Mouse (Mus musculus): Measurements from ENCODE around the gene Paf1. TPM values are rescaled to one million over a fixed set of nuclear protein-coding genes. Genes with fewer than 3 reads are reported as not detected.
A peak's percentile ranks its signal among the peaks of the same experiment; 100 is the strongest.

Gene Paf1
- polyA plus RNA-seq, 1 experiment from 2014 or later, result 97.4 TPM

DNA sequence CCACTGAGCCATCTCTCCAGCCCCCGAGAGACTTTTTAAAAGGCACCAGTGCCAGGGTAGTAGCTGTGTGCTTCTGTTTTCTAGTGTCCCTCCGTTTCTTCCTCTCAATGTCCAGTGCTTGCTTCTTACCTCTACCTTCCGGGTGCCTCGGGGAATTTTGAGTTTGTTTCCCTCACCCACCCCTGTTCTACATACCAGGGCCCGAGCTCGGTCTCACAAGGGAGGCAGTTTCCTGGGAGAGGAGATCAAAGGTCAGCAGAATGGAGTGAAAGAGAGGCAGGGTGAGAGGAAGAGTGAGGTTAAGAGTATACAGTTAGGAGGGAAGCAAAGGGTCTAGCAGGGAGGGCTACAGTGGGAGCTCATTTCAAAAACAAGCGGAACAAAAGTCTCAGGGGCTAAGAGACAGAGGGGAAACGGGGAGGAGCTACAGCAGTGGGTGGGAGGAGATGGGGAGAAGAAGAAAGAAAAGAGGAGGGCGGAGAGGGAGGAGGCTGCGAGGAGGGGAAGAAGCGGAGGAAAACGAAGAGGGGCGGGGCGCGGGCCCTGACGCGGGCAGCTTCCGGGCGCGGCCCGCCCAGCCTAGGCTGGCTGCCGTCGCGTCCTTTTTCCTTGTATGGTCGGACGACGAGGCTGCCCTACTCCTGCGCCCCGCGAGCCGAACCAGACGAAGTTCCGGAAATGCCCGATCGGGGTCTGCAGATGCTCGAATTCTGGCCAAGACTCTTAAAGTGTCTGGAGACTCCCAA is 17.4 kb upstream of the Paf1 start:
- peak overlapping the region; percentile 81 for H3K4me2 ChIP-seq (replicated peaks; ENCODE audit: low read depth, low read length)
- peaks cover 53% of the 10 kb centered on the region for H3K4me1 ChIP-seq (ENCODE audit: insufficient read depth, low read length)
- H3K36me3 ChIP-seq (ENCODE audit: insufficient read depth, low read length), result 0 out of 2 replicates have a peak, but pooled peaks cover 7% of the 10 kb centered on the region
- 1% methylated on average over 30 of the region's 36 CpGs for WGBS
- H3K4me3 ChIP-seq (ENCODE audit: low read length), result peak overlapping the region; percentile 80
- peak overlapping the region; percentile 84 for H3K9ac ChIP-seq (replicated peaks; ENCODE audit: low read length)
- H3K27ac ChIP-seq (ENCODE audit: low read length), result peak overlapping the region; percentile 100
- no peaks in the 10 kb centered on the region for H3K27me3 ChIP-seq (ENCODE audit: insufficient read depth, low read length)
- ATAC-seq (ENCODE audit: low FRiP score, low TSS enrichment), result peak; percentile 55
- H3K9me3 ChIP-seq (ENCODE audit: low read length), result no peaks in the 10 kb centered on the region

DNA sequence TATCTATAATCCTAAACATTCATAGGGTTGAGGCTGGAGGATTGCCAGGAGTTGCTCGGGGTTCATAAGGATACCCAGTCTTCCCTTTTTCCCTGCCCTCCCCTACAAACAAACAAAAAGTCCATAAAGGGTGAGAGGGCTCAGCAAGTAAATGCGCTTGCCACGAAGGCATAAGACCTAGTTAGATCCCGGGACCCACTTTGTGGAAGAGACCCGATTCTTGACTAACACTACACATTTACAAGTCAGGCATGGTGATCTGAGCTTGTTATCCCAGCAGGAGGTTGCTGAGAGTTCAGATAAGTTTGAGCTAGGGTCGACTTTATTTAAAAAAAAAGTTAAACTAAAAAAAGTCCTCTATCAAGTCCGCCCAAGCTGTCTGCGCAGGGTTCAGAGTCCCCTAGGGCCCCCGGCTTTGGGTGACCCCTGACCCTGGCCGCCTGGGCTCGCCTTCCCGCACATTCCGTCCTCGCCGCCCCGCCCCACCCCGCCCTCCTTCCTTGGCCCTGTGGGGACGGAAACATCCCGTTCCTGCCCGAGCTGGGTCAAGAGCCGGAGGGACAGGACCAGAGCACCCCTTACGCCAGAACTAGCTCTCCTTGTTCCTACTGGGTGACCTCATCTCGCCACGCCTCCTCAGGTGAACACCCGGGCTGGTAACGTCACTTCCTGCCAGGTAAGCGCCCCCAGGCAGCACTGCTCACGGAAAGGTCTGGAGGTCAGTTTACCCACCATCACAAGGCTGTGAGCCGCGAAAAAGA is 16.6 kb upstream of the Paf1 start:
- H3K27ac ChIP-seq (ENCODE audit: low read length), result peak overlapping the region; percentile 100
- H3K9ac ChIP-seq (replicated peaks; ENCODE audit: low read length), result peak overlapping the region; percentile 84
- no peaks in the 10 kb centered on the region for H3K27me3 ChIP-seq (ENCODE audit: insufficient read depth, low read length)
- 3% methylated on average over 30 of the region's 30 CpGs for WGBS
- 0 out of 2 replicates have a peak, but pooled peaks cover 7% of the 10 kb centered on the region for H3K36me3 ChIP-seq (ENCODE audit: insufficient read depth, low read length)
- H3K9me3 ChIP-seq (ENCODE audit: low read length), result no peaks in the 10 kb centered on the region
- peak overlapping the region; percentile 80 for H3K4me3 ChIP-seq (ENCODE audit: low read length)
- H3K4me1 ChIP-seq (ENCODE audit: insufficient read depth, low read length), result peaks cover 56% of the 10 kb centered on the region
- ATAC-seq (ENCODE audit: low FRiP score, low TSS enrichment), result no peak
- H3K4me2 ChIP-seq (replicated peaks; ENCODE audit: low read depth, low read length), result peak overlapping the region; percentile 81

- Histone ChIP-seq H3K4me2 (replicated peaks; ENCODE audit: low read depth, low read length) (peak overlapping the region; percentile 81), H3K27ac (ENCODE audit: low read length) (peak overlapping the region; percentile 98), H3K9me3 (ENCODE audit: low read length) (no peaks in the 10 kb centered on the region), H3K27me3 (ENCODE audit: insufficient read depth, low read length) (no peaks in the 10 kb centered on the region), H3K4me1 (ENCODE audit: insufficient read depth, low read length) (peaks cover 68% of the 10 kb centered on the region), H3K4me3 (ENCODE audit: low read length) (peak overlapping the region; percentile 80), H3K9ac (replicated peaks; ENCODE audit: low read length) (peak overlapping the region; percentile 84), H3K36me3 (ENCODE audit: insufficient read depth, low read length) (0 out of 2 replicates have a peak, but pooled peaks cover 7% of the 10 kb centered on the region)
- ATAC-seq (ENCODE audit: low FRiP score, low TSS enrichment), result no peak
- WGBS, result 52% methylated on average over 18 of the region's 18 CpGs
These were observed 15.3 kb upstream of the Paf1 start for GRCm38 (mm10) chr7:28377190-28378065.

DNA sequence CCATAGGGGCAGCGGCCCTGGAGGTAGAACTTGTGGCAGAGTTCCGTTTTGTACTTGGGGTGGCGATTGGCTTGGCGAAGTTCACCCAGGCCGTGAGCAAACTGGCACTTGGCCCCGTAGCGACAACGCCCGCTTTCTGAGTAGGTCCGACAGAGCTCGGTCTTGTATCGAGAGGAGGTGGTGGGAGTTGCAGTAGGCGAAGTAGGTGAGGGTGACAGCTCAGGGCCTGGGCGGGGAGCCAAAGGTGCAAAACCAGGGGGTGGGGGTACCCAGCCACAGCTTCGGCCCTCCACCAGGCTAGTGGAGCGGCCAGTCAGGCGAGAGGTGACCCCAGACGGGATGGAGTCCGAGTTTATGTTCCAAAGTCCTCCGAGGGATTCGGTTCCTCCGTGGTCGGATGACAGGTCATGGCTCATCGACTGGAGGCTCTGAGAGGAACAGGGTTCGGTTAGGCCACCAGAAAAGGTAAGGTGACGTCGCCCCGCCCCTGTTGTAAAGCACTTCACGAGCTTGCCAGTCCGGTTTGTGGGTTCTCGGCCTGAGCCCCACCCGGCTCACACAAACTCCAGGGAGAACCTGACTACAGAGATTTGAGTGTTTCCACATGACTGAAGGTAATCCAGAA is 14.6 kb upstream of the Paf1 start:
- Histone ChIP-seq H3K27ac (ENCODE audit: low read length) (peak overlapping the region; percentile 98), H3K27me3 (ENCODE audit: insufficient read depth, low read length) (no peaks in the 10 kb centered on the region), H3K36me3 (ENCODE audit: insufficient read depth, low read length) (0 out of 2 replicates have a peak, but pooled peaks cover 7% of the 10 kb centered on the region), H3K4me2 (replicated peaks; ENCODE audit: low read depth, low read length) (peak overlapping the region; percentile 81), H3K9me3 (ENCODE audit: low read length) (no peaks in the 10 kb centered on the region), H3K4me1 (ENCODE audit: insufficient read depth, low read length) (peaks cover 76% of the 10 kb centered on the region), H3K4me3 (ENCODE audit: low read length) (peak overlapping the region; percentile 80), H3K9ac (replicated peaks; ENCODE audit: low read length) (peak overlapping the region; percentile 84)
- WGBS, result 12% methylated on average over 32 of the region's 32 CpGs
- no peak for ATAC-seq (ENCODE audit: low FRiP score, low TSS enrichment)

GRCm38 (mm10) chr7:28378769-28379651 is 13.7 kb upstream of the Paf1 start:
- WGBS, result 1% methylated on average over 53 of the region's 53 CpGs
- peaks cover 73% of the 10 kb centered on the region for H3K4me1 ChIP-seq (ENCODE audit: insufficient read depth, low read length)

GRCm38 (mm10) chr7:28380237-28381016 is 12.3 kb upstream of the Paf1 start, which contains the start of gene Zfp36:
TSS of gene Zfp36 (minus strand) at chr7:28380253.
- 51% methylated on average over 17 of the region's 17 CpGs for WGBS
- Histone ChIP-seq H3K4me2 (replicated peaks; ENCODE audit: low read depth, low read length) (peak within 1 kb of the TSS; percentile 81), H3K4me3 (ENCODE audit: low read length) (peak within 1 kb of the TSS; percentile 80), H3K9me3 (ENCODE audit: low read length) (no peaks in the 10 kb centered on the region), H3K9ac (replicated peaks; ENCODE audit: low read length) (peak within 1 kb of the TSS; percentile 84), H3K4me1 (ENCODE audit: insufficient read depth, low read length) (peaks cover 62% of the 10 kb centered on the region), H3K27me3 (ENCODE audit: insufficient read depth, low read length) (no peaks in the 10 kb centered on the region), H3K27ac (ENCODE audit: low read length) (peak within 1 kb of the TSS; percentile 100), H3K36me3 (ENCODE audit: insufficient read depth, low read length) (peaks cover 10% of the 10 kb centered on the region; the same call in 1 of the 2 replicates)
- no peak for ATAC-seq (ENCODE audit: low FRiP score, low TSS enrichment)

More at GRCm38 (mm10) chr7:28378769-28379651, 13.7 kb upstream of the Paf1 start:
- Histone ChIP-seq H3K36me3 (ENCODE audit: insufficient read depth, low read length) (0 out of 2 replicates have a peak, but pooled peaks cover 7% of the 10 kb centered on the region), H3K27me3 (ENCODE audit: insufficient read depth, low read length) (no peaks in the 10 kb centered on the region), H3K27ac (ENCODE audit: low read length) (peak overlapping the region; percentile 98), H3K4me3 (ENCODE audit: low read length) (peak overlapping the region; percentile 80), H3K9me3 (ENCODE audit: low read length) (no peaks in the 10 kb centered on the region), H3K9ac (replicated peaks; ENCODE audit: low read length) (peak overlapping the region; percentile 84), H3K4me2 (replicated peaks; ENCODE audit: low read depth, low read length) (peak overlapping the region; percentile 81)
- peak; percentile 47 for ATAC-seq (ENCODE audit: low FRiP score, low TSS enrichment)

- 8% methylated on average over 30 of the region's 30 CpGs for WGBS
- peaks cover 58% of the 10 kb centered on the region for H3K4me1 ChIP-seq (ENCODE audit: insufficient read depth, low read length)
- H3K4me2 ChIP-seq (replicated peaks; ENCODE audit: low read depth, low read length), result peak overlapping the region; percentile 73
- peak overlapping the region; percentile 100 for H3K27ac ChIP-seq (ENCODE audit: low read length)
- H3K36me3 ChIP-seq (ENCODE audit: insufficient read depth, low read length), result peaks cover 13% of the 10 kb centered on the region; the same call in 1 of the 2 replicates
- H3K27me3 ChIP-seq (ENCODE audit: insufficient read depth, low read length), result no peaks in the 10 kb centered on the region
- no peaks in the 10 kb centered on the region for H3K9me3 ChIP-seq (ENCODE audit: low read length)
- peak overlapping the region; percentile 82 for H3K9ac ChIP-seq (replicated peaks; ENCODE audit: low read length)
- H3K4me3 ChIP-seq (ENCODE audit: low read length), result peak overlapping the region; percentile 43
- peak; percentile 31 for ATAC-seq (ENCODE audit: low FRiP score, low TSS enrichment)
These were observed 11.5 kb upstream of the Paf1 start for GRCm38 (mm10) chr7:28381017-28381790.
